Mouse (Mus musculus) gastrocnemius, postnatal 14 days (tissue): ENCODE results near the gene Ms4a5. TPM values are rescaled to one million over a fixed set of nuclear protein-coding genes. Genes with fewer than 3 reads are reported as not detected.

Source experiments
- DNase-seq: peaks from one replicate; pipeline ENCODE4 v3.0.0; 2021; ENCODE audit warnings: mixed read lengths
- intact Hi-C: fragments of 180-260 bp; cut with DNase I; formaldehyde crosslinking; loops from one replicate; pipeline ENCODE4 v1.15.1; 2025; ENCODE audit warnings: low total_unique reads
- total RNA-seq, 2 experiments: library from RNA; stranded (reverse); gene quantifications; 2 replicates each; pipeline ENCODE4 v1.2.3; 2021

Ms4a5 gene
- total RNA-seq, 2 experiments from 2014 or later, result not detected

DNA sequence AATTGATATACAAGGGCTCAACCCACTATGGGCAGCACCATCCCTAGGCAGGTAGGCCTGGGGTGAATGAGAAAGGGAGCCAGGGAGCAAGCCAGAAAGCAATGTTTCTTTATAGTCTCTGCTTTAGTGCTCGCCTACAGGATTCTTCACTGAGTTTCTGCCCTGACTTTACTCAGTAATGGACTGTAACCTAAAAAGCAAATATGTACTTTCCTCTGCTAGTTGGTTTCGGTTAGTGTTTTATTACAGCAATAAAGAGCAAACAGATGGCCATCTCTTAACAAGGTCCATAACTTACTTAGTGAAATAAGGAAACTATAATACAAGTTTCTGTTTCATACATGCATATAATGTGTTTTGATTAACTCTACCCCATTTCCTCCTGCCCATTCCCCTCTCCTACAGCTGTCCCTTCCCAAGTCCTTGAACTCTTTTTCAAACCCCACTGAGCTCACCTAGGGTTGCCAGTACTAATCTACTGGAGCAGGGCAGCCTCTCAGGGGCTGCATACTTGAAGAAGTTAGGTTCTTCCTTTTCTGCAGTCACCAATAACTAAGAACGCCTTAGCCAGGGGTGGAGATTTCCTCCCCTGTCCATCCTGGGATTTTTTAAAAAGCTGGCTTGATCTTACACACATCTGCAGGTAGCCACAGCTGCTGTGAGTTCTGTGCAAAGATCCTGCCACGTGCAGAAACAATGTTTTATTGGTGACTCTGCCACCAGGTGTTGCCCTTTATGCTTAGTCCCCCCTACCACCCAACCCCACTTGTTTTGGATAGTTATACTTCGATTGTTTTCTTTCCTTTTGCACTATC, 48.5 kb downstream of the Ms4a5 start:
- intact Hi-C loops, result no loop called here
- DNase-seq, result no peak

- no peak for DNase-seq
- intact Hi-C loops, result no loop called here
Observed at GRCm38 (mm10) chr19:11234244-11234643, 49.4 kb downstream of the Ms4a5 start.

DNA sequence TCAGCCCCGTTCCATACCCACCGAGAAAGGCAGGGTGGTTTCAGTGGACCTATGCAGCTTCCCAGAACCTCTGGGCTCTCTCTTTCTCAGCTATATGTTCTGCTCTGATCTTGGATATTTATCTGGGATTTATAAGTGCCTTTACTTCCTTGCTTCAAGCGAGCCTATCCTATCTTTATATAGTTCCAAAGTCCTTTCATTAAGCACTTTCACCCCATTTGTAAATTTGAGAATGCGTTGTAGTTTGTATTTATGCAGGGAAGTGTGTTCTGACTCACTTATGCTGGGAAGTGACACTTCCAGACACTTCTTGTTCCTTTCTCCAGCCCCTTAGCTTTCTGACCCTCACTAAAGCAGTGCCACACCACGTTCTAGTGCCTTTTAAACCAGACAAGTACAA, 51.3 kb downstream of the Ms4a5 start, which contains the start of gene Ms4a12:
Gene Ms4a12, minus strand, starts transcription at position 101 of the 400 bp plus-strand sequence.
- no peak for DNase-seq
- intact Hi-C loops, result no loop called here

Other genes with a start within 250 kb of the Ms4a5 start
- gene Ms4a8a, start 202.8 kb downstream of the Ms4a5 start, total RNA-seq, result under 1 TPM; 0.71 to 0.78 TPM
- under 1 TPM in 1 of 2 experiments, not detected in 1; 0.23 TPM for gene 1700017D01Rik, start 153.0 kb downstream of the Ms4a5 start, total RNA-seq
- not detected for gene 1700025F22Rik, start 118.6 kb downstream of the Ms4a5 start, total RNA-seq
- gene Ms4a13, start 87.1 kb downstream of the Ms4a5 start, total RNA-seq, result not detected
- gene Ms4a12, start 51.4 kb downstream of the Ms4a5 start, total RNA-seq, result not detected
- under 1 TPM in 1 of 2 experiments, not detected in 1; 0.10 TPM for gene Ms4a1, start 17.6 kb downstream of the Ms4a5 start, total RNA-seq
- gene Ms4a14, start 30.6 kb upstream of the Ms4a5 start, total RNA-seq, result under 1 TPM in 1 of 2 experiments, not detected in 1; 0.06 TPM
- gene Ms4a7, start 52.3 kb upstream of the Ms4a5 start, total RNA-seq, result 1 to 10 TPM in 1 of 2 experiments, under 1 TPM in 1; 0.82 to 1.3 TPM
- gene Ms4a4a, start 91.7 kb upstream of the Ms4a5 start, total RNA-seq, result 1 to 10 TPM; 4.5 to 7.7 TPM
- gene Ms4a4c, start 120.9 kb upstream of the Ms4a5 start, total RNA-seq, result not detected
- under 1 TPM in 1 of 2 experiments, not detected in 1; 0.20 TPM for gene Ms4a4b, start 159.7 kb upstream of the Ms4a5 start, total RNA-seq
- 1 to 10 TPM; 3.9 to 6.8 TPM for gene Ms4a6c, start 185.5 kb upstream of the Ms4a5 start, total RNA-seq
- gene Gm8369, start 202.1 kb upstream of the Ms4a5 start, total RNA-seq, result under 1 TPM in 1 of 2 experiments, not detected in 1; 0.29 TPM
- 1 to 10 TPM; 1.6 to 5.5 TPM for gene Ms4a6b, start 232.6 kb upstream of the Ms4a5 start, total RNA-seq